Comparison of ENCODE assay signal across 7 mouse cellular contexts in genomic region chr10:85871698-85872478, GRCm38 (mm10). TPM values are rescaled to one million over a fixed set of nuclear protein-coding genes. Genes with fewer than 3 reads are reported as not detected.
A peak's percentile ranks its signal among the peaks of the same experiment; 100 is the strongest.
DNase-seq lines count a peak whose midpoint lies in the region; ATAC-seq and TF ChIP-seq lines count a peak whose summit lies in the region.

No protein-coding gene starts in this region.

- no peaks in the 10 kb centered on the region for H3K9me3 ChIP-seq in embryonic facial prominence, embryonic 10.5 days
- no peaks in the 10 kb centered on the region for H3K9me3 ChIP-seq in intestine, postnatal 0 days (ENCODE audit: control insufficient read depth)
- no peaks in the 10 kb centered on the region for H3K9me3 ChIP-seq in midbrain, embryonic 12.5 days

- under 1% methylated on average over 55 of the region's 55 CpGs for WGBS in embryonic facial prominence, embryonic 10.5 days
- WGBS in intestine, postnatal 0 days: under 1% methylated on average over 55 of the region's 55 CpGs
- under 1% methylated on average over 52 of the region's 55 CpGs for WGBS in midbrain, embryonic 12.5 days
- WGBS in small intestine, adult 2 months: under 1% methylated on average over 55 of the region's 55 CpGs

- peaks cover 30% of the 10 kb centered on the region for H3K36me3 ChIP-seq in embryonic facial prominence, embryonic 10.5 days (replicated peaks)
- peaks cover 23% of the 10 kb centered on the region; the same call in 1 of the 2 replicates for H3K36me3 ChIP-seq in intestine, postnatal 0 days (ENCODE audit: control insufficient read depth, insufficient read depth)
- H3K36me3 ChIP-seq in midbrain, embryonic 12.5 days: peaks cover 28% of the 10 kb centered on the region
- H3K36me3 ChIP-seq in small intestine, adult 2 months (ENCODE audit: control insufficient read depth, insufficient read depth, low read length): peaks cover 8% of the 10 kb centered on the region

- no peak for TF ChIP-seq CTCF in intestine, postnatal 0 days (IDR thresholded peaks at IDR 0.05; ENCODE audit: low read depth)
- no peak for TF ChIP-seq CTCF in small intestine, adult 2 months (IDR thresholded peaks at IDR 0.05; ENCODE audit: extremely low read depth, insufficient read length, insufficient replicate concordance, low read depth, low read length)

- no peaks in the 10 kb centered on the region for H3K27me3 ChIP-seq in embryonic facial prominence, embryonic 10.5 days (replicated peaks; ENCODE audit: low read depth, poor library complexity, severe bottlenecking)
- H3K27me3 ChIP-seq in intestine, postnatal 0 days (replicated peaks; ENCODE audit: control insufficient read depth, insufficient read depth, low read length): no peaks in the 10 kb centered on the region
- no peaks in the 10 kb centered on the region for H3K27me3 ChIP-seq in midbrain, embryonic 12.5 days
- no peaks in the 10 kb centered on the region for H3K27me3 ChIP-seq in small intestine, adult 2 months (ENCODE audit: control insufficient read depth, insufficient read depth, low read length)

- peak; percentile 95 for ATAC-seq in intestine, postnatal 0 days
- ATAC-seq in midbrain, embryonic 12.5 days (ENCODE audit: low FRiP score, low read depth): peak; percentile 96

- peak overlapping the region; percentile 98 for H3K4me3 ChIP-seq in embryonic facial prominence, embryonic 10.5 days
- H3K4me3 ChIP-seq in intestine, postnatal 0 days (ENCODE audit: low read depth, low read length): peak overlapping the region; percentile 99
- peak overlapping the region; percentile 97 for H3K4me3 ChIP-seq in midbrain, embryonic 12.5 days
- peak overlapping the region; percentile 76 for H3K4me3 ChIP-seq in small intestine, adult 2 months (ENCODE audit: low read depth, low read length)

- TF ChIP-seq POLR2A in small intestine, adult 2 months (IDR thresholded peaks at IDR 0.05; ENCODE audit: low read depth, low read length): no peak; the same call in none of the 2 replicates

- intact Hi-C loops in left cerebral cortex, postnatal 4 days (cut with DNase I): loop anchor here (10.0 kb wide), 1 partner anchor 197 kb away; no protein-coding TSS in a partner anchor

- peak overlapping the region; percentile 86 for H3K4me2 ChIP-seq in intestine, postnatal 0 days (replicated peaks; ENCODE audit: low read depth)
- peak overlapping the region; percentile 89 for H3K4me2 ChIP-seq in midbrain, embryonic 12.5 days (replicated peaks)

- peak overlapping the region; percentile 73 for H3K9ac ChIP-seq in intestine, postnatal 0 days (ENCODE audit: low read depth, low read length)
- H3K9ac ChIP-seq in midbrain, embryonic 12.5 days (replicated peaks): peak overlapping the region; percentile 90

- DNase-seq in adrenal gland, postnatal 10 days: peak; percentile 96
- DNase-seq in embryonic facial prominence, embryonic 10.5 days (ENCODE audit: low spot score): peak; percentile 95
- DNase-seq in gonadal fat pad, adult 2 months (ENCODE audit: low read depth): peak; percentile 19
- DNase-seq in left cerebral cortex, postnatal 4 days: peak; percentile 95

- peak overlapping the region; percentile 88 for H3K27ac ChIP-seq in embryonic facial prominence, embryonic 10.5 days (replicated peaks)
- peak overlapping the region; percentile 77 for H3K27ac ChIP-seq in intestine, postnatal 0 days (ENCODE audit: low read depth, low read length)
- peak overlapping the region; percentile 15; the same call in 1 of the 2 replicates for H3K27ac ChIP-seq in midbrain, embryonic 12.5 days (replicated peaks)
- H3K27ac ChIP-seq in small intestine, adult 2 months (ENCODE audit: insufficient read depth, low read depth, low read length): 0 out of 2 replicates have a peak overlapping the region, but pooled peaks have one; percentile 35

- peaks cover 16% of the 10 kb centered on the region for H3K4me1 ChIP-seq in embryonic facial prominence, embryonic 10.5 days
- no peaks in the 10 kb centered on the region for H3K4me1 ChIP-seq in intestine, postnatal 0 days (replicated peaks; ENCODE audit: control insufficient read depth, insufficient read depth, low read length)
- peaks cover 13% of the 10 kb centered on the region for H3K4me1 ChIP-seq in midbrain, embryonic 12.5 days
- H3K4me1 ChIP-seq in small intestine, adult 2 months (ENCODE audit: control insufficient read depth, insufficient read depth, insufficient read length, low read length): no peaks in the 10 kb centered on the region

RNA-seq across cellular contexts. Expression of gene Pwp1, which starts 42.6 kb away (rescaled TPM):
- total RNA-seq in adrenal gland, postnatal 10 days (2021): 10 to 100 TPM; 19.5 to 23.1 TPM
- 112 and 115 TPM in 2 replicates for polyA plus RNA-seq in embryonic facial prominence, embryonic 10.5 days (2016; fragmentation: Nextera tagmentation; extraction: Ambion mirVana)
- polyA plus RNA-seq in gonadal fat pad, adult 2 months (2012; rRNA removed): 14.2 and 15.2 TPM in 2 replicates
- polyA plus RNA-seq in intestine, postnatal 0 days (2015; fragmentation: Nextera tagmentation; extraction: Ambion mirVana): 19.8 and 20.1 TPM in 2 replicates
- 10 to 100 TPM; 37.1 to 37.7 TPM for total RNA-seq in left cerebral cortex, postnatal 4 days (2021)
- 79.3 TPM in 2 replicates for polyA plus RNA-seq in midbrain, embryonic 12.5 days (2016; fragmentation: Nextera tagmentation; extraction: Ambion mirVana)
- polyA plus RNA-seq in small intestine, adult 2 months (2012; rRNA removed): 2.0 and 3.4 TPM in 2 replicates

RNA-seq across cellular contexts. Expression of gene Prdm4, which starts 45.1 kb away (rescaled TPM):
- 10 to 100 TPM; 14.4 to 14.6 TPM for total RNA-seq in adrenal gland, postnatal 10 days (2021)
- 26.2 and 28.6 TPM in 2 replicates for polyA plus RNA-seq in embryonic facial prominence, embryonic 10.5 days (2016; fragmentation: Nextera tagmentation; extraction: Ambion mirVana)
- 38.1 and 43.1 TPM in 2 replicates for polyA plus RNA-seq in gonadal fat pad, adult 2 months (2012; rRNA removed)
- 7.3 and 8.8 TPM in 2 replicates for polyA plus RNA-seq in intestine, postnatal 0 days (2015; fragmentation: Nextera tagmentation; extraction: Ambion mirVana)
- 10 to 100 TPM; 44.0 to 50.1 TPM for total RNA-seq in left cerebral cortex, postnatal 4 days (2021)
- 35.5 and 38.2 TPM in 2 replicates for polyA plus RNA-seq in midbrain, embryonic 12.5 days (2016; fragmentation: Nextera tagmentation; extraction: Ambion mirVana)
- 9.4 and 26.3 TPM in 2 replicates for polyA plus RNA-seq in small intestine, adult 2 months (2012; rRNA removed)

RNA-seq across cellular contexts. Expression of gene Ascl4, which starts 55.6 kb away (rescaled TPM):
- total RNA-seq in adrenal gland, postnatal 10 days (2021): under 1 TPM in 1 of 2 experiments, not detected in 1; 0.15 TPM
- polyA plus RNA-seq in embryonic facial prominence, embryonic 10.5 days (2016; fragmentation: Nextera tagmentation; extraction: Ambion mirVana): 0.61 and 0.64 TPM in 2 replicates
- 8.9 and 13.7 TPM in 2 replicates for polyA plus RNA-seq in gonadal fat pad, adult 2 months (2012; rRNA removed)
- polyA plus RNA-seq in intestine, postnatal 0 days (2015; fragmentation: Nextera tagmentation; extraction: Ambion mirVana): 0.20 TPM in 1 of 2 replicates, not detected in the other
- total RNA-seq in left cerebral cortex, postnatal 4 days (2021): not detected
- 0.40 and 0.51 TPM in 2 replicates for polyA plus RNA-seq in midbrain, embryonic 12.5 days (2016; fragmentation: Nextera tagmentation; extraction: Ambion mirVana)
- 0.14 TPM in 1 of 2 replicates, not detected in the other for polyA plus RNA-seq in small intestine, adult 2 months (2012; rRNA removed)

Comparison
In these comparisons a context has a peak if more than half of its experiments do, and no peak if none do; other contexts are left out.
1. Peak in every context shown above with its lines: DNase-seq, ATAC-seq, H3K4me3 ChIP-seq and H3K27ac ChIP-seq.
2. DNase-seq: peak in every context shown above with its lines; median percentile 96 in adrenal gland, postnatal 10 days; 95 in embryonic facial prominence, embryonic 10.5 days; 95 in left cerebral cortex, postnatal 4 days; 19 in gonadal fat pad, adult 2 months.
3. H3K27ac ChIP-seq: peak in every context shown above with its lines; median percentile 88 in embryonic facial prominence, embryonic 10.5 days; 77 in intestine, postnatal 0 days; 35 in small intestine, adult 2 months; 15 in midbrain, embryonic 12.5 days.